Mouse (Mus musculus): Measurements from ENCODE around the gene Coq2. TPM values are rescaled to one million over a fixed set of nuclear protein-coding genes. Genes with fewer than 3 reads are reported as not detected.
A peak's percentile ranks its signal among the peaks of the same experiment; 100 is the strongest.

Gene Coq2
- polyA plus RNA-seq, 1 experiment from 2014 or later = 25.8 TPM

DNA sequence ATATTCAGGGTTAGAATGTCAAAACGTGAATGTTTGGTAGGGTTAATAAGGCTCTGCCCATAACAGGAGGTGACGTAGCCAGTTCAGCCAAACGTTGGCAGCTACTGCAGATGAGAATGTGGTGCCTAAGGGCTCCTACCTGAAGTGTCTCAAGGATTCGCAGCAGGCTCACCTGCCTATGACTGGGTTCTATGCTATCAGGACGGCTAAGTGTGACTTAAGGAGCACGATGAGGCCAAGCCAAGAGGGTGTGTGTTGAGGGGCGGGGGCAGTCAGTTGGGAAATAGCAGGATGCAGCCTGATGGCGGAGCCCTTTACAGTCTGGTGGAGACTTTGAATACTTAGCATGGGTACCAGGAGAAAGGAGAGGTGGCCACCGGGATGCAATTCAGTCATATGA, 22.6 kb downstream of the Coq2 start:
- Histone ChIP-seq H3K27me3 (ENCODE audit: insufficient read depth, low read length) (no peaks in the 10 kb centered on the region), H3K4me2 (ENCODE audit: low read depth, low read length) (no peak overlapping the region), H3K9ac (replicated peaks) (no peak overlapping the region), H3K4me3 (ENCODE audit: low read depth, low read length) (no peak overlapping the region), H3K9me3 (ENCODE audit: low read length) (no peaks in the 10 kb centered on the region), H3K27ac (ENCODE audit: low read depth) (no peak overlapping the region), H3K4me1 (ENCODE audit: insufficient read depth) (peaks cover 10% of the 10 kb centered on the region), H3K36me3 (replicated peaks; ENCODE audit: insufficient read depth, low read length) (peaks cover 18% of the 10 kb centered on the region)
- TF ChIP-seq EP300 (IDR thresholded peaks at IDR 0.05; ENCODE audit: low read depth) (no peak), CTCF (IDR thresholded peaks at IDR 0.05; ENCODE audit: low read depth) (no peak)
- WGBS (ENCODE audit: insufficient replicate concordance) = 79% methylated on average over 9 of the region's 9 CpGs
- no peak for ATAC-seq
- no peak for DNase-seq

GRCm38 (mm10) chr5:100651486-100651885, 23.5 kb downstream of the Coq2 start:
- H3K27me3 ChIP-seq (ENCODE audit: insufficient read depth, low read length) = no peaks in the 10 kb centered on the region
- DNase-seq (no peak), ATAC-seq (no peak)
- H3K4me2 ChIP-seq (ENCODE audit: low read depth, low read length) = no peak overlapping the region
- no peak overlapping the region for H3K27ac ChIP-seq (ENCODE audit: low read depth)
- peaks cover 12% of the 10 kb centered on the region for H3K36me3 ChIP-seq (replicated peaks; ENCODE audit: insufficient read depth, low read length)
- 78% methylated on average over 10 of the region's 10 CpGs for WGBS (ENCODE audit: insufficient replicate concordance)
- H3K9ac ChIP-seq (replicated peaks) = no peak overlapping the region
- no peak for TF ChIP-seq CTCF (IDR thresholded peaks at IDR 0.05; ENCODE audit: low read depth)
- no peak for TF ChIP-seq EP300 (IDR thresholded peaks at IDR 0.05; ENCODE audit: low read depth)
- H3K4me3 ChIP-seq (ENCODE audit: low read depth, low read length) = no peak overlapping the region
- H3K4me1 ChIP-seq (ENCODE audit: insufficient read depth) = peaks cover 16% of the 10 kb centered on the region
- H3K9me3 ChIP-seq (ENCODE audit: low read length) = no peaks in the 10 kb centered on the region

GRCm38 (mm10) chr5:100650969-100651368, 24.0 kb downstream of the Coq2 start:
- H3K27me3 ChIP-seq (ENCODE audit: insufficient read depth, low read length) = no peaks in the 10 kb centered on the region
- no peak for ATAC-seq
- H3K9me3 ChIP-seq (ENCODE audit: low read length) = no peaks in the 10 kb centered on the region
- no peak for DNase-seq
- H3K4me1 ChIP-seq (ENCODE audit: insufficient read depth) = peaks cover 18% of the 10 kb centered on the region
- H3K36me3 ChIP-seq (replicated peaks; ENCODE audit: insufficient read depth, low read length) = peaks cover 9% of the 10 kb centered on the region; the same call in 1 of the 2 replicates
- 80% methylated on average over 7 of the region's 7 CpGs for WGBS (ENCODE audit: insufficient replicate concordance)
- no peak overlapping the region for H3K27ac ChIP-seq (ENCODE audit: low read depth)
- H3K4me2 ChIP-seq (ENCODE audit: low read depth, low read length) = no peak overlapping the region
- no peak for TF ChIP-seq CTCF (IDR thresholded peaks at IDR 0.05; ENCODE audit: low read depth)
- TF ChIP-seq EP300 (IDR thresholded peaks at IDR 0.05; ENCODE audit: low read depth) = no peak
- H3K9ac ChIP-seq (replicated peaks) = no peak overlapping the region
- no peak overlapping the region for H3K4me3 ChIP-seq (ENCODE audit: low read depth, low read length)

DNA sequence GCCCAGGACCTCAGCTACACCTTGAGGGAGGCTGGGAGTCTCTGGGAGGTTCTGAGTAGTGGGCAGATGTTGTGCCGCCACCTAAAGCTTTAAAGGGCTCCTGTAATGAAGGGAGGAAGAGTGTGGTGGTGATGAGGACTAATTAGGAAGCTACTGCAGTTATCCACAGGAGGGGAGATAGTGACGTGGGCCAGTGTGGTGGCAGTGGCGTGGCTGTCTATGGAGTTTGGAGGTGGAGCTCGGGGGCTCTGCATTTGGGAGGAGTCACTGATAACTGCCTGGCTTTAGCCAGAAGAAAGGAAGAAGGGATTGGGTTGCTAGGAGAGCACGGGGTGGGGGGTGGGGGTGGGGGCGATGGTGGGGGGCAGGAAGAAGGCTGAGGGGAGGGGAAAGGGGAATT, 26.4 kb downstream of the Coq2 start:
- 28% methylated on average over 6 of the region's 6 CpGs for WGBS (ENCODE audit: insufficient replicate concordance)
- peaks cover 37% of the 10 kb centered on the region for H3K4me1 ChIP-seq (ENCODE audit: insufficient read depth)
- H3K9me3 ChIP-seq (ENCODE audit: low read length) = no peaks in the 10 kb centered on the region
- H3K4me2 ChIP-seq (ENCODE audit: low read depth, low read length) = peak overlapping the region; percentile 53
- no peak overlapping the region for H3K27ac ChIP-seq (ENCODE audit: low read depth)
- no peak overlapping the region; the same call in 1 of the 2 replicates for H3K4me3 ChIP-seq (ENCODE audit: low read depth, low read length)
- no peaks in the 10 kb centered on the region for H3K27me3 ChIP-seq (ENCODE audit: insufficient read depth, low read length)
- no peak for DNase-seq
- ATAC-seq = no peak
- H3K9ac ChIP-seq (replicated peaks) = no peak overlapping the region
- TF ChIP-seq EP300 (IDR thresholded peaks at IDR 0.05; ENCODE audit: low read depth) (no peak), CTCF (IDR thresholded peaks at IDR 0.05; ENCODE audit: low read depth) (no peak)
- H3K36me3 ChIP-seq (replicated peaks; ENCODE audit: insufficient read depth, low read length) = no peaks in the 10 kb centered on the region

DNA sequence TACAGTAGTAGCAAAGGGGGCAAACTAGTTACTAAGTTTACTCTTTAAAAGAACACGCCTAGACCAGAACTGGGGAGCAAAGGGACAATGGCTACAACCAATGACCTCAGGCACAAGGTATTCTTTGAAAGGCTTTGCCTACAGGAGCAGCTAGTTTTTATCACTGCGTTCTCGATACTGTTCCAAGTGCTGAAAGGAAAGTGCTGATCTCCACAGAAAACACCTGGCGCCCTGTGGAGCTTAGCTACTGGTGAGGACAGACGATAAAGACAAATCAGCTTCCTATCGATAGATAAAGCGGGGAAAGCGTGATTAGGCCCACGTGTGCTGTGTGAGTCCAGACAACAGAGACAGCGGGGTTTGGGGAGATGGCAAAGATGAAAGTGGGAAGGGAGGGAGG, 26.9 kb downstream of the Coq2 start:
- Histone ChIP-seq H3K4me1 (ENCODE audit: insufficient read depth) (peaks cover 42% of the 10 kb centered on the region), H3K4me3 (ENCODE audit: low read depth, low read length) (no peak overlapping the region; the same call in 1 of the 2 replicates)

DNA sequence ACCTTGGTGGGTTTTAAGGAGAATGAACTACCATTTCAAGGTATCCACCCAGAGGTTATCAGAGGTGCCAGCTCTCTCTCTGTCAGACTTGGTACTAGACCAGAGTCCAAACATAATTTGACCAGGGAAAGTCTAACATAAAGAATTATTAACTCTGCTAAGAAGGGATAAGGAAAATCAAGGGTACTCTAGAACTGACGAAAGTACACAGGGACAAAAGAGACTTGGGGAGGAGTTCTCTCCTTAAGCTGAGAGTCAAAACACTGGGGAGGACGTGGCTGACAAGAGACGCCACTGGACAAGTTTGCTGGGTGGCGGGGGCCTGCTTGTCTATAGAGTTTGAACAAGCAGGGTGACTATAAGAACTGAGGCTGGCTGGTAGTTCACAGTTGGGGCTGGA, 28.4 kb downstream of the Coq2 start:
- Histone ChIP-seq H3K9ac (replicated peaks) (no peak overlapping the region), H3K27ac (ENCODE audit: low read depth) (no peak overlapping the region), H3K4me2 (ENCODE audit: low read depth, low read length) (no peak overlapping the region), H3K36me3 (replicated peaks; ENCODE audit: insufficient read depth, low read length) (no peaks in the 10 kb centered on the region), H3K9me3 (ENCODE audit: low read length) (no peaks in the 10 kb centered on the region), H3K27me3 (ENCODE audit: insufficient read depth, low read length) (no peaks in the 10 kb centered on the region), H3K4me1 (ENCODE audit: insufficient read depth) (peaks cover 51% of the 10 kb centered on the region), H3K4me3 (ENCODE audit: low read depth, low read length) (no peak overlapping the region)
- no peak for ATAC-seq
- TF ChIP-seq CTCF (IDR thresholded peaks at IDR 0.05; ENCODE audit: low read depth) = no peak
- TF ChIP-seq EP300 (IDR thresholded peaks at IDR 0.05; ENCODE audit: low read depth) = no peak
- DNase-seq = no peak
- WGBS (ENCODE audit: insufficient replicate concordance) = 79% methylated on average over 4 of the region's 4 CpGs

More for the DNA sequence above, 26.9 kb downstream of the Coq2 start:
- Histone ChIP-seq H3K4me2 (ENCODE audit: low read depth, low read length) (peak overlapping the region; percentile 53), H3K27ac (ENCODE audit: low read depth) (no peak overlapping the region), H3K9ac (replicated peaks) (no peak overlapping the region), H3K9me3 (ENCODE audit: low read length) (no peaks in the 10 kb centered on the region), H3K36me3 (replicated peaks; ENCODE audit: insufficient read depth, low read length) (no peaks in the 10 kb centered on the region), H3K27me3 (ENCODE audit: insufficient read depth, low read length) (no peaks in the 10 kb centered on the region)
- WGBS (ENCODE audit: insufficient replicate concordance) = 40% methylated on average over 10 of the region's 10 CpGs
- DNase-seq (no peak), ATAC-seq (no peak)
- TF ChIP-seq CTCF (IDR thresholded peaks at IDR 0.05; ENCODE audit: low read depth) (no peak), EP300 (IDR thresholded peaks at IDR 0.05; ENCODE audit: low read depth) (no peak)
